30 mouse cellular contexts compared by ENCODE assay signal in the genomic region with DNA sequence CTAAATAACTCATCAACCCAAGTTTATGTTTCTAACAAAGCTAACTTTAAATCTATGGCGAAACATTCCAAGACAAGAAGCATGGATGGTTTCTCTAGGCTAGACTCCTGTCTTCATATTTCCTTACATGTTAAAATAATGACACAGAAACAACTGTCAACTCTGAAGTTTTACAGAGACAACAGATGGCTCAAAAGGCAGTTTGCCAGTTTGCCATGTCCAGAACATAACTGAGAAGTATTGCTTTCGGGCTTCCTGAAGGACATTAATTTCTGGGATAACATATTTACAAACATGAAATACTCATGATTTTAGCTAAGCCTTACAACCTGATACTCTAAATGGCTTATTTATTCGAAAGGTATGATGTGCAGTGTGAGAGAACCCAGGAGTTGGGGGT.
"Had no signal": no experiment of that assay in that cellular context is flagged by ENCODE, and none has a peak within 500 bp of the region (broad histone marks: within the 10 kb centered on the region; RNA-seq: fewer than 3 reads in every experiment).

No protein-coding gene starts in this region.

- H3K27ac ChIP-seq: heart, embryonic 13.5 days; heart, embryonic 15.5 days; hindbrain, embryonic 10.5 days; hindbrain, embryonic 12.5 days; hindbrain, embryonic 13.5 days; hindbrain, embryonic 14.5 days; hindbrain, embryonic 15.5 days; hindbrain, postnatal 0 days; intestine, embryonic 15.5 days; kidney, embryonic 15.5 days; kidney, postnatal 0 days; layer of hippocampus, adult 2 months; left cerebral cortex, adult 2 months had no signal

- DNase-seq: heart, postnatal 10 days; heart, postnatal 14 days; heart, postnatal 36 days; heart, postnatal 4 days; kidney, adult 11 months; kidney, adult 18-20 months; kidney, adult 2 months; kidney, adult 8-10 months; kidney, adult 9 months; kidney, postnatal 10 days; kidney, postnatal 14 days; kidney, postnatal 25 days; kidney, postnatal 36 days; kidney, postnatal 4 days; layer of hippocampus, adult 9-11 months; layer of hippocampus, postnatal 36 days had no signal

- H3K4me1 ChIP-seq: heart, embryonic 12.5 days; heart, embryonic 13.5 days; heart, embryonic 15.5 days; hindbrain, embryonic 10.5 days; hindbrain, embryonic 12.5 days; hindbrain, embryonic 13.5 days; hindbrain, embryonic 15.5 days; intestine, embryonic 15.5 days; kidney, embryonic 15.5 days had no signal

- H3K4me3 ChIP-seq: heart, embryonic 12.5 days; heart, embryonic 13.5 days; heart, embryonic 15.5 days; hindbrain, embryonic 10.5 days; hindbrain, embryonic 12.5 days; hindbrain, embryonic 13.5 days; hindbrain, embryonic 15.5 days; intestine, embryonic 15.5 days; kidney, embryonic 15.5 days; layer of hippocampus, adult 2 months; left cerebral cortex, adult 2 months had no signal

- H3K27me3 ChIP-seq: heart, embryonic 12.5 days; heart, embryonic 13.5 days; heart, embryonic 15.5 days; hindbrain, embryonic 12.5 days; hindbrain, embryonic 13.5 days; hindbrain, embryonic 15.5 days; intestine, embryonic 15.5 days; kidney, embryonic 15.5 days had no signal
